Mouse (Mus musculus): ENCODE measurements around the gene Trim63.

GRCm38 (mm10) chr4:134312341-134312740 lies 2.6 kb upstream of the Trim63 start:
- no peak for TF ChIP-seq POLR2A (IDR thresholded peaks at IDR 0.05; ENCODE audit: low read depth, low read length)
- TF ChIP-seq CTCF (IDR thresholded peaks at IDR 0.05; ENCODE audit: extremely low read depth, insufficient read length, insufficient replicate concordance, low read depth, low read length), result no peak

All from small intestine, adult 2 months (tissue).